Mouse (Mus musculus) right cerebral cortex, postnatal 36 days (tissue): ENCODE results near the gene Tpcn1.

Experiments used
- DNase-seq, 2 experiments: peaks; one replicate each; pipeline ENCODE4 v3.0.0; 2022; ENCODE audit warnings: low spot score in 2 of 2, mixed read lengths in 1 of 2

The Tpcn1 gene

DNA sequence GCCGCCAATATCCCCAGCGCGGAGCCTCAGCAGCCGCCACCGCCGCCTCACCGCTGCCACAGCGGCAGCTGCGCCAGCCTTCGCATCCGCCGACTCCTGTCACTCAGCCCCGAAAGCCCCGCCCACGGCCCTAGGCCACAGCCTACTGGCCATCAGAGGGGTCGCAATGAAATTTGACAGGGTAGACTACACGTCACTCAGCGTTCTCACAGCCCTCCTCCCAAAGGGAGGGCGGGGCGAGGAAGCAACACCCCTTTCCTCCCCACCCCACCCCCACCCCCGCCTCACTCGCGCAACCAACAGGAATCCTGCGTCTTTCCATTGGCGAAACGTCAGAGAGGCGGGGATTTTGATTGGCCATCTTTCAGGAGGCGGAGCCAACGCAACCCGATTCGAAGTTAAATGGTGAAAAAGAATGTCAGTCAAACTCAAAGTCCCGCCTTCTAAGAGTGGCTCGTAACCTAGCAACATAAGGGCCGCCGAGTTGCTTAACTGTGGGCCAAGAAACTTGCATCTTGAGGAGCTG, at the start of gene Tpcn1, which contains the start of gene Iqcd:
Gene Tpcn1 (minus strand): TSS at position 105 of the 526 bp plus-strand sequence.
Gene Iqcd (plus strand): TSS at position 448 of the 526 bp plus-strand sequence.
- DNase-seq: peak; percentile 98 to 99

DNA sequence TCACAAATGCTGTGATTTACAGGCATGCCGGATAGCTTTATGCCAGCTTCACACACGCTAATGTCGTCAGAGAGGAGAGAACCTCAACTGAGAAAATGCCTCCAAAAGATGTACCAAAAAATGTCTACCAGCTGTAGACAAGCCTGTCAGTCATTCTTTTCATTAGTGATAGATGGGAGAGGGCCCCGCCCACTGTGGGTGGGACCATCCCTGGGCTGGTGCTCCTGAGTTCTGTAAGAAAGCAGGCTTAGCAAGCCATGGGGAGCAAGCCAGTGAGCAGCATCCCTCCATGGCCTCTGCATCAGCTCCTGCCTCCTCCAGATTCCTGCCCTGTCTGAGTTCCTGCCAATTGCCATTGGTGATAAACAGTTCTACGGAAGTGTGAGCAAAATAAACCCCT, 47.2 kb upstream of the Tpcn1 start:
- DNase-seq: no peak

DNA sequence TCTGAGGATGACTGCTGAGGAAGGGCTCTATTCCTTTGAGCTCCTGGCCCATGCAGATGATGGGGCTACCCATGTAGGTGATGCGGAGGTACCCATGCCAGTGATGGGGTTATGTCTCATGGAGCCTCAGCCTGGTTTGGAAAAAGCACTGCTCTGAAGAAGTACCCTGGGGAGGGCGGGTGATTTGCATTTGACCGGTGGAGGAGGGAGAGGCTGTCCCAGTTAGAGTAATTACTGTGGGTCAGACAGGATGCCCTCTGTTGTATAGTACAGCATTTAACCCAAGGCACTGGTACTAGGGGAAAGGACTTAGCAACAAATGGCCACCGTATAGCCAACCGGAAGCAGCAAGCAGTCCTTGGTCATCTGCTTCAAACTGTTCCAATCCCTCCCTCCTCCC, 46.4 kb upstream of the Tpcn1 start:
- no peak for DNase-seq

DNA sequence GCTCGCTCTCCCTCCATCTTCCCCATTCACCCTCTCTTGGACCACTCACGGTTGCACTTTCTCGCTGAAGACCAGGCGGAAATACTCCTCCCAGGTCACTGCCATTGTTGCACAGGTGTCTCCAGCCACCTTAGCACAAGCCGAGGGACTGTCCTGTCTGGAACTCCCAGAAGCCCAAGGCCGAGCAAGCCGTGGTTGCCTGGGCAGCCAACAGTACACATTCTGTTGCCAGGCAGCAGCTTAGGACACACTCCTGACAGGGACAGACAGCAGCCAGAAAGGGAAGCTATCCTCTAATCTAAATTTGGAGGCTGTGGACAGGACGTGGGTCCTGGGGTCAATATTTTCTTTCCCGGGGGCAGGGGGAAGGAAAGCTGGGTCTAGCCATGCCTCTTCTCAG, 45.7 kb upstream of the Tpcn1 start, which contains the start of gene Cfap73:
Gene Cfap73 (minus strand): TSS at position 105 of the 400 bp plus-strand sequence.
- no peak for DNase-seq

DNA sequence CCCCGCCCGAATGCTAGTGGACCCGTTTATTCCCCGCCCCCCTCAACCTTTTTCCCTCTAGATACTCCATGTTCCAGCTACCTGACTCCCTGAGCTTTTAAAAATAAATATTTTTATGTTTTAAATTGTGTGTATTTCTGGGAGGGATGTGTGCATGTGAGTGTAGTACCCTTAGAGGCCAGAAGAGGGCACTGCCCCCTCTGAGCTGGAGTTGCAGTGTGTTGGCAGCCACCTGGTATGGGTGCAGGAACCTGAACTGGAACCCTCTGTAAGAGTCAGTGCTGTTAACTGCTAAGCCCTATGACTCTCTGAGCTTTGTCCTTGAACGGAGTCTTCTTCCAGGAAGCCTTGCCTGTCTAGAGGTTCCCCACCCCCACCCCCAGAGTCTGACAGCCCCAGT, 43.4 kb upstream of the Tpcn1 start:
- DNase-seq: no peak

DNA sequence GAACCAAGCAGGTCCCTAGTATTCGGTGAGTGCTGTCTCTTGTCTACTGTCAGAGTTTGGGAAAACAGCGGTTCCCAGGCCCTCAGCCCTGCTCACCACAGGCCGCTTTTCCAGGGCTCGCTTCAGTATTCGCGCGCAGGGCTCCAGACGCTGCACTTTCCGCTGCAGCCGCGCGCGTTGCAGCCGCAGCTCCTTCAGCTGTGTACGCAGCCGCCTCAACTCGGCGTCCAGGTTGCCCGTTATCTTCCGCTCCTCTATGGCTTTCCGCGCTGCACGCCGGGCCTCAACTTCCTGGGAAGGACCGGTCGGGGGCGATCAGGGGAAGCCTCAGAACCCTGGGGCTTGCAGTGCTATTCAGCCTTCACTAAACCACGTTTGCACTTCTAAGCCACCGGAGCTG, 42.7 kb upstream of the Tpcn1 start:
- DNase-seq: no peak

DNA sequence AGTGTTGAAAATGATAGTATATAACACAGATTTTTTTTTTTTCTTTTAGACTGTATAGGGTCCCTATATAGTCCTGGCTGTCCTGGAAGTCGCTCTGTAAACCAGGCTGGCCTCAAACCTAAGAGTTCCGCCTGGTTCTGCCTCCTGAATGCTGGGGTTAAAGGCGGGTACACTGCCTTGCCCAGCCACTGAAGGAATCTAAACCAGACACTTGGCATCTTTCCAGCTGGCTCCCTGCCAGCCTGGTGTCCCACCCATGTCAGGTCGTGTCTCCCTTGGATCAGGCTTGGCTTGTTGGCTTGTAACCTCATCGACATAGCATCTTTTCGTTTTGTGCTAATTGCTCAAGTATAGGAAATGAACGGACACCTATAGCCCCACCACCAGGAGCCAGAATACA, 40.2 kb upstream of the Tpcn1 start:
- no peak for DNase-seq

DNA sequence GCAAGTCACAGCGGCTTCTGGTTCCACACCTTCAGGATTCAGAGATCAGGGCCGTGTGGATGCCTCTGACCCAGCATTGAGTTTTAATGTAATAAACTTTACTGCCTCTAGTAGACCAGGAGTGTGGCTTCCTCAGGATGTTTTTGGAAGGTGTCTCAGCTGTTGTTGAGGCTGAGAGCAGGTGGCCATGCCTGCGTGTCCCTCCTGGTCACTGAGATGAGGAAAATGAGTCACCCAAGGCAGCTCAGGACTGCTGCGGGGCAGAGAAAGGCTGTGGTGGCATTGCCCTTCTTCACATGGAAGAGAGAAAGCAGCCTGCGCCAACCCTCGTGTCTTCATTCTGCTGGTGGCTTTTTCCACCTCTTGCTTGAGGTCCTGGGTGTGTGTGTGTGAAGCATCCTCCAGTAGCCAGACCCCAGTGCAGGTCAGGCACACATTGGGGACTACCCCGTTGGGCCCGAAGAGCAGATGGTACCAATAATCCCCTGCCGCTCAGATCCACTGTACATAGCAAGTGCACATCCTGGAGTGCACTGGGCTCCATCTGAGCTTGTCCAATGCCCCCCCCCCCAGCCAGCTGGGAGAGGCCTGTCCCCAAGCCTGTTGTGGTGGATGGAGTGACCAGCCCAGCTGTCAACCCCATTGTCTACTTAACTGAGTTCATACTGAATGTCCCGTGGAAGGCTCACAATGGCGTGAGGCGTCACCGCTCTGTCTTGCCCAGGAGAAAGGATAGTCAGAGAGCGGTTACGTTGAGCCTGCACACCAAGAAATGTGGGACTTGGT, 39.2 kb upstream of the Tpcn1 start:
- DNase-seq: no peak

DNA sequence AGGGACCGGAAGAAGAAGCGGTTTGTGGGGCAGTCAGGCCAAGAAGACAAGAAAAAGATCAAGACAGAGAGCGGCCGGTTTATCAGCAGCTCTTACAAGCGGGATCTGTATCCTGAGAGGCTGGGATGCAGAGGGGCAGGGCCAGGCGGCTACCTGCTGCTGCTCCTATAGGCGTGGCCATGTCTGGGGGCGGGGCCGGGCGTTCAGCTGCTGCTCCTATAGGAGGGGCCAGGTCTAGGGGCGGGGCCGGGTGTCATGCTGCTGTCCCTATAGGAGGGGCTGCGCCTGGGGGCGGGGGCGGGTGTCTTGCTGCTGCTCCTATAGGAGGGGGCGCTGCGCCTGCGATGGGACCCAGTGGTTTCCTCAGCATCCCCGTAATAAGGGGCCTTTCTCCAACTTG, 37.9 kb upstream of the Tpcn1 start:
- no peak for DNase-seq

DNA sequence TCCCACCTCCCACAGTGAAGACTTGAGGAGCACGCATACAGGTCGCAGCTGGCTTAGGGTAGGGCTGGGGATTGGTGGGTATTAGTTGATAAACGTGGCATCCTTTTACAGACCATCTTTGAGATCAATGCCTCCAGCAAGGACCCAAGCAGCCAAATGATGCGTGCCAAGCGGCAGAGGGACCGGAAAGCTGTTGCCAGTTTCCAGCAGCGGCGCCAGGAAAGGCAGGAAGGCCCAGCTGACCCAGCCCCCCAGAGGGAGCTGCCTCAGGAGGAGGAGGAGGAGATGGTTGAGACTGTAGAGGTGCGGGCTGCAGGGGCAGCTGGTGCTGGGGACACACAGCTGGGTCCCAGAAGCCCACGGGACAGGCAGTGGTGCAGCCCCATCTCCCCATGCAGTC, 36.0 kb upstream of the Tpcn1 start:
- no peak for DNase-seq

DNA sequence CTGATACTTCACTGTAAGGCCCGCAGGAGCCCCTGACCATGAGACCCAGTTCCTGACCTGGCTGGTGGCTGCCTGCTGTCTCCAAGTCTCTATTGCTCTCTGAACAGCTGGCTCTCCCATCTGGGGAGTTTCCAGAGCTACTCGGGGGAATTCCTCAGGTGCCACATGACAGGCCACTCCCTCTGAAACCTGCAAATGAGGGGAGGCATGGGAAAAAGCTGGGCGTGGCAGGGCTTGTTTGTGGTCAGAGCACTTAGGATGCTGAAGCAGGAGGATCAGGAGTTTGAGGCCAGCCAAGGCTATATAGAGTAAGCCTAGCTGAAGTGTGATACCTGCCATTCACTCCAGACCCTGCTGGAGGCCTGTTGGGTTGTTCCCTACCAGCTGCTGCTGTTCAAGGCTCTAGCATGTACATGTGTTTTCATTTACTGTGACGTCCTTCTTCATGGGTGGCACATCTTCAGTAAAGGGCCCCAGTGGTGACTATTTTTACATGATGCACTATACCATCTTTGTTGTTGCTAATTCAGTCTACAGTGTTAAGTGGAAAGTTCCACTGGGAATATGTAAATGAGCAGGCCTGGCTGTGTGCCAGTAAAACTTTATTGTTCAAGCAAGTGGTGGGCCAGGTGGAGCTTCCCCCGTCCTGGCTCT, 33.9 kb upstream of the Tpcn1 start:
- DNase-seq: no peak

DNA sequence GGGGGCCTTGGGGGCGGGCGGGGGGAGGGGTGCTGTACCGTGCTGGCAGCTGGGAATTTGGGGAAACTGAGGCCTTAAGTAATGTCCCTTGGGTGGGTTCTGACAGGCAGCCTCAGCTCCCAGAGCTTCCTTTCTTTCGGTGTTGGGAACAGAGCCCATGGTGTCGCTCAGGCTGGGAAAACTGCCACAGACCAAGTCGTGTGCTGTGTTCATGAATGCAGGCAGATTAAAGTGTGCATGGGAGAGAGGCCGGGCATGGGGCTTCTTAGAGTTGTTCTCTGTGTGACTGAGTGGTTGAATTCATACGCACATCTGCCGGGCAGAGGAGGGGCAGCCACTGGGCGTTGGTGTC, 33.3 kb upstream of the Tpcn1 start:
- no peak for DNase-seq

DNA sequence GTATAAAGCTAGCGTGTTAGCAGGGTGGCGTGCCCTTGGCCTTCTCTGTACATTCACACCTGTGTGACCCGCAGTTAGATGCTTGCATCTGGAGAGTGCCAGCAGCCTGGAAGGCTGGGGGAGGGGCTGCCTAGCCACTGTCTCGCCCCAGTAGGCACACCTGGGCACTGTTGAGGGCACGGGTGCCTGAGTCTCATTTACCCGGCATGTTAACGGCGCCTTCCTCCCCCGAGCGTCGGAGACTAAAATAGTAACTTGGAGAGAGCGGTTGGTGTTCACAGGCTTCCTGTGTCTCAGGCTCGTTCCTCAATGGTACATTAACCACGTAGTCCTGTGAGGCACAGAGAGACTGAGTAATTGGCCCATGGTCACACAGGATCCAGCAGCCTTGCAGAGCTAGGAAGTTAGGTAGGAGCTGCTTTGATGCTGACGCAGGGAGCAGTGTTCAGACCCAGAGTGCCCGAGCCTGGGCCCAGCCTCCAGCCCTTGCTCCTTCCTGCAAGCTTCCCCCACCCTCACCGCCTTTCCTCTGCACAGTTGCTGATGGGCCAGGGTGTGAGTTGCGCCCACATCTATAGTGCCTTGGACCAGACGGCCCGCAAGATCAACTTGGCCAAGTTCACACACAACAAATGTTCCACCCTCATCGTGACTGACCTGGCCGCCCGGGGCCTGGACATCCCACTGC, 32.7 kb upstream of the Tpcn1 start:
- no peak for DNase-seq

DNA sequence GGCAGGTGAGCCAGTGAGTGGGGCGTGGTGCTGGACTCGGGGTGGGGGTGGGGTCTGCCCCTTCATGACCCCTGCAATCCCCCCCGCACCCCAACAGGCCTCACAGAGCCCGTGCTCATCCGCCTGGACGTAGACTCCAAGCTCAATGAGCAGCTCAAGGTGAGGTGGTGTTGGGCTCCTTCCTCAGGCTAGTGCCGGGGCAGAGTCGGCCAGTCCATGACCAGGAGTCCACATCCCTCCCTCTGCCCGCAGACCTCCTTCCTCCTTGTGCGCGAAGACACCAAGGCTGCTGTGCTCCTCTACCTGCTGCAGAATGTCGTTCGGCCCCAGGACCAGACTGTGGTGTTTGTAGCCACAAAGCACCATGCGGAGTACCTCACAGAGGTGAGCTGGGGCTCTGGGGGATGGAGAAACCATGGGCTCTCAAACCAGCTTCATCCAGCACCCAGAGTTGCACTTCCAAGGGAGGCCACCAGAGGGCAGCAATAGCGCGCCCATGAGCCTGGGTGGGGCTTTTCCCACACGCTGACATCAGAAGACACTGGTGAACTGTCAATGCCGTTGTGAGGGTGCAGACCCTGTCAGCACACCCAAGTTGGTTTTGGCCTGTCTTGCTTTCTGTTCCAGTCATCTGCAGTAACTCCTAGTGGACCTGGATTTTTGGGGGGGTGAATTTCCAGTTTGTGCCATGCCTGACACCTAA, 32.1 kb upstream of the Tpcn1 start:
- peak; percentile 71 to 74 for DNase-seq

DNA sequence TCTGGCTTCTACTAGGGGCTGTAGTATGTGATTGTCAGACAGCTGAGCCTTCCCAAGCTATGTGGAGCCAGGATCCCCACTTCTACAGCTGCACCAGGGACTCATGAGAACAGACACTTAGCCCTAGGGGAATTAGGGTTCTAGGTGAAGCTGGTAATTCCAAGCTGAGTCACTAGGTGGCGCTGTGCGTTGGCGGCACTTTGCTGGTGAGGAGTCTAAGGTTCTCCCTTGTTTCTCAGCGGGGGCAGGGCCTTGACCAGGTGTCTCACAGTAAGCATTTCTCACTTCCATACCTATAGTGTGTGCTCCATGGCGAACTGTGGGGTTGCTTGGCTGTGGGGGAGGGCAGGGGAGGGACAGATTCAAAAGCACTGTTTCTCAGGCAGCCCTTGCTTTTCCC, 30.7 kb upstream of the Tpcn1 start:
- DNase-seq: no peak

DNA sequence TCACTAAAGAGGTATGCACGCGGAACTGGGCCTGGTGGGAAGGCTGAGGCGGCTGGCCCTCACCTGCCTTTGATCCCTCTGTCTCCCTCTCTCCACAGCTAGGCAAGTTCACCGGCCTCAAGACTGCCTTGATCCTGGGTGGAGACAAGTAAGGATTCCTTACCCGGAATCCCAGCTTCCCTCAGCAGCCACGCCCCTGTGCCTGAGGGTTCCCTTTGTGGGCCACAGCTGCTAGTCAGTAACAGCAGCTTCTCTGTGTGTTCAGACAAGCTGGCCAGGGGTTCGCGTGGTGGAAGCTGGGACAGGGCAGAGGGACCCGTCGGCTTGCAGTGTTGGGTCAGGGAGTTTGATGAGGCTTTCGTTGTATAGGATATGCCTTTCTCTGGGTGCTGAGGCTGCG, 30.3 kb upstream of the Tpcn1 start:
- no peak for DNase-seq

DNA sequence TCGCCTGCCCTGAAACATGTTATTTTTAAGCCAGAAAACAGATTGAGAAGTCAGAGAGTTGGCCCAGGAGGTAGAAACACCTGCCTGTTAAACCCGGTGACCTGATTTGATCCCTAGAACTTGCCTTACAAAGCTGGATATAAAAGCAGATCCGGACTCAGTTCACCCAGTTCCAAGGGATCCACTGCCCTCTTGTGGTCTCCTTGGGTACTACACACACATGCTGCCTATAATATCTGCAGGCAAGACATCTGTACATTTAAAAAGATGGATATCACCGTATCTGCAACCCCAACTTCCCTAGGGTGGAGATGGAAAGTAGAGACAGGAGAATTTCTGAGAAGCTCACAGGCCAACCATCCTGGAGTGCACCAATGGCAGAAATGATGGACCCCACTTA, 27.4 kb upstream of the Tpcn1 start:
- no peak for DNase-seq

DNA sequence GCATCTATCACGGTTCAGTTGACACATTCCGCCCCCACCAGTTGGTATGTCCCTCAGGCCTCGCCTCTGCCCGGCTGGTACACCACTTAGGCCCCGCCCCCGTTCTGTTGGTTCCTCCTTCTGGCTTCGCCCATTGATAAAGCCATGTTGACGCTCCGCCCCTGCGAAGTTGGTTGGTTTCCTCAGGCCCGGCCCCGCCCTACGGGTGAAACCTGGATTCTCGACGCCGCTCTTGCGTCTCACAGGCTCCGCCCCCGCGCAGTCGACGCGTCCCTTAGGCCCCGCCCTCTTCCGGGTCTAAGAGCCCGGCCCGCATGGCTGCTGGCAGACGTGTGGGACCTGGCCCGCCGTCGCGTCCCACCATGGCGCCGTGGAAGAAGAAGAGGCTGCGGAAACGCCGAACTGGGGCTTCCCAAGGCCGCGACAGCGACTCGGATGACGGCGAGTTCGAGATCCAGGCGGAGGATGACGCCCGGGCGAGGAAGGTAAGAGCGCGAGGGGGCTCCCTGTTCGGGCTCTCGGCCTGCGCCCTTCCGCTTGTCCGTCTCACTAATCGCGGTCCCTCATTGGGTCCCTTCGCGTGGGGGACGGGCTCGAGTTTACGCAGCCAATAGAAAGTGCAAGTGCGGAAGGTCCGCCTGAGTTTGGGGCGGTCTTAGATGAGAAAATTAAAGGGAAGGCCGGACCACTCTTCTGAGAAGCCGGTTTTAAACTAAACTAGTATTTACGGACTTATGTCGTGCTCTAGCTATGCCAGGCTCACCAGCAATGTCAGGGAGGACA, 24.5 kb upstream of the Tpcn1 start:
- peak; percentile 100 for DNase-seq

DNA sequence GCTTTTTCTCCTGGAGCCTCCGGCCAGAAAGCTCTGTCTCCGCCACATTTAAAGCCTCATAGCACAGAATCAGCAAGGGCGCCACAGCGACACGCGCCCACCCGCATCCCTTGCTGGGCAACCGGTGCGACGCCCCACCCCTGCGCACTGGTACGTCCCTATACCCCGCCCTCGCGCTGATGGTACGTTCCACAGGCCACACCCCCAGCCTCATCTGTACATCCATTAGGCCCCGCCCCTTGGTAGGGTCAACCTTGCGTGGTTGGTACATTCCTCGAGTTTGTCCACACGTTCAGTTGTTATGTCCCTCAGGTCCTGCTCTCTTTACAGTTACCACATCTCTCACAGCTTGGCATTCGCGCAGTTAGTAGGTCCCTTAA, 24.0 kb upstream of the Tpcn1 start, which contains the start of the genes Rita1 and Ddx54:
Gene Rita1 (minus strand): TSS at position 148 of the 380 bp plus-strand sequence.
Gene Ddx54 (plus strand): TSS at position 298 of the 380 bp plus-strand sequence.
- DNase-seq: peak; percentile 97 to 98

DNA sequence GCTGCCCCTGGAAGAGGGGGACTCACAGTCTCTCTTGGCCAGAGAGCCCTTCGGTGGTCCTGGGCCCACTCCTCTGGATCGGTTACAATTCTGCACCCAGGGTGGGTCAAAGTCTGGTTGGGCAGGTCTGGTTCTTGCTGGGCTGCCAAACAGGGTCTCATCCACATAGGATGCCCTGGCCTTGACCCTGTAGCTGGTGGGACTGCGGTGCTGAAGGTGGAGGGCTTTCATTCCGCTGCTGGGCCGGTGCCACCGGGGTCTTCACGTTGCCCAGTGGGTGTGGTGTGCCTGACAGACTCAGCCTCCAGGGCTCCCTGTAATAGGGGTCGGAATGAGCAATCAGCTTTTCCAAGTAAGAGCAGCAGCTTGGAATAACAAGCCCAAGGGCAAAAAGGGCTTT, 22.9 kb upstream of the Tpcn1 start:
- DNase-seq: no peak

DNA sequence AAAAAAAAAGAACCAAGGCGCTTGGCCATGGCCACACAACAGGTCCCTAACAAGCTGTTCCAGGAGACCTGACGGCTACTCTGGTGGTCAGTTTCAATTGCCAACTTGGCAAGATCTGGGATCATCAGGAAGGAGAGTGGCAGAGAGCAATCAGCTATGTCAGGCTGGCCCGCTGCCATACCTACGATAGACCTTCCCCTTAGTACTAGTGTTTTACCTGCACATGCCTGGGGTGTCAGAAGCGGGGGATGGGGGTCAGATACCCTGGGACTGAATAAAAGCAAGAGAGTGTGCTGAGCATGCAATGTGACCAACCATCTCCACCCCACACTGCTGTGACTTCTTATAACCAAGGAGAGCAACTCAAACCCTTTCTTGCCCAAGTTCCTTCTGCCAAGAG, 22.4 kb upstream of the Tpcn1 start:
- DNase-seq: no peak
